Mouse (Mus musculus): ENCODE measurements at regions not wholly inside any gene's neighbourhood (a gene's known extent, or its start where the extent isn't known, plus 50 kb on each side); places are given as distances from the start of the nearest gene placed in this dataset.

DNA sequence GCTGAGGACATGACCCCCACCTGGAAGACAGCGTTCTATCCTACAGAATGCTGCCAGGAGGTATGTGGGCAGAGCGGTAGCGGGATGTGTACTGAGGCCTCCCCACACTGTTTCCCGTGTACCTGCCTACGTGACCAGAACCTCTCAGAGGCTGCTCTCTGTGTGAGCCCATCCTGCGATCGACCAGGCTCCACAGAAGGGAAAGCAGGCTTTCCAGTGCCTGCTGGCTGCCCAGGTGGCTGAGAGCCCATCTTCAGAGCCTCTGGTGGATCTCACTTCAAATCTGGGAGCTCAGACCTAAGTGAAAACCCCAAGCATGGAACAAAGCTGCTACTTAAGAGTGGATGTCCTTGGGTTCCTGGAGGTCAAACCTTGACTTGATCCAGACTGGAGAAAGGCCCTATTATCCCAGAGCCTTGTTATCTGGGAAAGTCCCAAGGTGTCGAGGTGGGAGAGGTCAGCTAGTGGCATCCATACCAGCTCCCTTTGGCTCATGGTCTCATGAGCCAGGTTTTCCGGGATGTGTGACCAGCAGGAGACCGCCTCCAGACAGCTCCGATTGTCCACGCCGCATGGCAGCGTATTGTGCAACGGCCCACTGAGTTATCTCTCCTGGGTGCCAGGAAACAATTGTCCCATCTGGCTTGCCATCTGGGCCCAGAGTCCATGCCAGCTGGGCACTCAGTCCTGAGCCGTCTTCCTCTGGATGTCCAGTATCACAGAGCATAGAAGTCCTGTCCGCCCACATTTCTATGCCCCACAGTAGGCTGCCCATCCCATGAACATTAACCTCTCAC lies 303.5 kb upstream of the Dio3 start:
- no peak for TF ChIP-seq EP300 (optimal IDR thresholded peaks at IDR 0.05)
- no peak for TF ChIP-seq CTCF (IDR thresholded peaks at IDR 0.05; ENCODE audit: low read depth)
- H3K27me3 ChIP-seq (ENCODE audit: control insufficient read depth, insufficient read depth, low read length) = no peaks in the 10 kb centered on the region
- no peak overlapping the region for H3K4me3 ChIP-seq (ENCODE audit: low read depth, low read length)
- no peak for DNase-seq (ENCODE audit: low spot score)
- H3K36me3 ChIP-seq (ENCODE audit: control insufficient read depth, insufficient read depth, low read length) = no peaks in the 10 kb centered on the region
- H3K27ac ChIP-seq (replicated peaks) = no peak overlapping the region
- WGBS = 86% methylated on average over 17 of the region's 17 CpGs
- no peak overlapping the region for H3K9ac ChIP-seq (ENCODE audit: low read length)
- H3K4me2 ChIP-seq (replicated peaks; ENCODE audit: low read depth) = no peak overlapping the region
- no peak for ATAC-seq (ENCODE audit: low FRiP score, low TSS enrichment)
- H3K4me1 ChIP-seq (replicated peaks; ENCODE audit: control insufficient read depth, insufficient read depth) = no peaks in the 10 kb centered on the region
- no peaks in the 10 kb centered on the region for H3K9me3 ChIP-seq (ENCODE audit: control insufficient read depth, low read length)

DNA sequence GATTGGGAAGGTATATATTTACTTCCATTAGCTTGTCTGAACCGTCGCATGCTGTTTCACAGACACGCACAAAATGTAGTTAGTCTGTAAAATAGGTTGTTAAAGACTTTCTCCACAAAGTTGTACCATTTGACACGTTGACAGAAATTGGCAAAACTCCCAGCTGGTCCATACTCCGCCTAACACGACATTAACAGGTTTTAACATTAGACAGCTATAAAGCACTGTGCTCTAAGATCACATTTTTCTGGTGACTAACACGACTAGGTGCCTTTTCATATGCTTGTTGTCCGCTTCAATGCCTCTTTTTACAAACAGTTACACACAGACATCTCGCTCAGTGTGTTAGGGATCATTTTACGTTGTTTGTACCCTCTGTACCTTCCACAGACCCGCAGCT lies 294.2 kb upstream of the Dio3 start:
- Histone ChIP-seq H3K36me3 (ENCODE audit: control insufficient read depth, insufficient read depth, low read length) (no peaks in the 10 kb centered on the region), H3K27ac (replicated peaks) (no peak overlapping the region), H3K4me2 (replicated peaks; ENCODE audit: low read depth) (no peak overlapping the region), H3K9me3 (ENCODE audit: control insufficient read depth, low read length) (no peaks in the 10 kb centered on the region), H3K4me1 (replicated peaks; ENCODE audit: control insufficient read depth, insufficient read depth) (no peaks in the 10 kb centered on the region), H3K4me3 (ENCODE audit: low read depth, low read length) (no peak overlapping the region), H3K9ac (ENCODE audit: low read length) (no peak overlapping the region), H3K27me3 (ENCODE audit: control insufficient read depth, insufficient read depth, low read length) (no peaks in the 10 kb centered on the region)
- no peak for TF ChIP-seq CTCF (IDR thresholded peaks at IDR 0.05; ENCODE audit: low read depth)
- TF ChIP-seq EP300 (optimal IDR thresholded peaks at IDR 0.05) = no peak
- DNase-seq (ENCODE audit: low spot score) = no peak
- WGBS = 65% methylated on average over 11 of the region's 11 CpGs
- ATAC-seq (ENCODE audit: low FRiP score, low TSS enrichment) = no peak

DNA sequence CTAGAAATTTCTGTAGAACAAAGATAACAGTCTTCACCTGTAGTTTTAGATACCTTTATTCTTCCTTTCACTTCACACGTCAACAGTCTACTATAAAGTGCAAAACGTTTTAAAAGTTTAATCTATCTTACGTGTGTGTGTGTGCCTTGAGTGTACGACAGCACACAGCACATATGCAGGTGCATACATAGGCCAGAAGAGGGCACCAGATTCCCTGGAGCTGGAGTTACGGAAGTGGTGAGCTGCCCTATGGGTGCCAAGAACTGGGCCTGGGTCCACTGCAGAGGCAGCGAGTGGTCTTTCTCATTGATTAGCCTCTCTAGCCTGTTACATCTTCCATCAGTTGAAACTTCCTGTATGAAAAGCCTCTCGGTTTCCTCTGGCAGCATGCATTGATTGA lies 285.5 kb upstream of the Dio3 start:
- Histone ChIP-seq H3K4me2 (replicated peaks; ENCODE audit: low read depth) (no peak overlapping the region), H3K4me1 (replicated peaks; ENCODE audit: control insufficient read depth, insufficient read depth) (no peaks in the 10 kb centered on the region), H3K27me3 (ENCODE audit: control insufficient read depth, insufficient read depth, low read length) (no peaks in the 10 kb centered on the region), H3K9ac (ENCODE audit: low read length) (no peak overlapping the region), H3K36me3 (ENCODE audit: control insufficient read depth, insufficient read depth, low read length) (no peaks in the 10 kb centered on the region), H3K27ac (replicated peaks) (no peak overlapping the region), H3K9me3 (ENCODE audit: control insufficient read depth, low read length) (0 out of 2 replicates have a peak, but pooled peaks cover 5% of the 10 kb centered on the region), H3K4me3 (ENCODE audit: low read depth, low read length) (no peak overlapping the region)
- DNase-seq (ENCODE audit: low spot score) = no peak
- WGBS = 92% methylated on average over 7 of the region's 7 CpGs
- ATAC-seq (ENCODE audit: low FRiP score, low TSS enrichment) = no peak
- TF ChIP-seq CTCF (IDR thresholded peaks at IDR 0.05; ENCODE audit: low read depth) (0 out of 2 replicates have a peak, but pooled peaks have one; percentile 13), EP300 (optimal IDR thresholded peaks at IDR 0.05) (no peak)

DNA sequence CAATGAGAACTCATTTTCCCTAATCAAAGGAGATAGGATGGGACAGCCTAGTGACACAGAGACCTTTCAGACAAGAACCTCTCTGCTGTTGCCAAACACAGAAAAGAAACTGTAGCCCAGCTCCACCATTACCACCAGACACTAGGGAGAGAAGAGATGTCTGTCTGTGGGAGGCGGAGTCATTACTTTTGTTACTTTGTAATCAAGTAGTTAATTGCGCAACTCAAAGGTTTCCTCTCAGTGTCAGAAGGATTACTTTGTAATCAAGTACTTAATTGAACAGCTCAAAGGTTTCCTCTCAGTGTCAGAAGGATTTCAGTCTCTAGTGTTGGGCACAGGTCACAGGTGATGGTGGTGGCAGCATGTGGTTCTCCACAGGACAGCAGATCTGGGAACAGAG lies 276.2 kb upstream of the Dio3 start:
- 95% methylated on average over 2 of the region's 2 CpGs for WGBS
- no peak overlapping the region for H3K4me2 ChIP-seq (replicated peaks; ENCODE audit: low read depth)
- H3K9me3 ChIP-seq (ENCODE audit: control insufficient read depth, low read length) = no peaks in the 10 kb centered on the region
- no peak overlapping the region for H3K4me3 ChIP-seq (ENCODE audit: low read depth, low read length)
- no peaks in the 10 kb centered on the region for H3K4me1 ChIP-seq (replicated peaks; ENCODE audit: control insufficient read depth, insufficient read depth)
- H3K27me3 ChIP-seq (ENCODE audit: control insufficient read depth, insufficient read depth, low read length) = no peaks in the 10 kb centered on the region
- H3K36me3 ChIP-seq (ENCODE audit: control insufficient read depth, insufficient read depth, low read length) = no peaks in the 10 kb centered on the region
- DNase-seq (ENCODE audit: low spot score) = no peak
- no peak for ATAC-seq (ENCODE audit: low FRiP score, low TSS enrichment)
- H3K9ac ChIP-seq (ENCODE audit: low read length) = no peak overlapping the region
- no peak overlapping the region for H3K27ac ChIP-seq (replicated peaks)
- TF ChIP-seq EP300 (optimal IDR thresholded peaks at IDR 0.05) (no peak), CTCF (IDR thresholded peaks at IDR 0.05; ENCODE audit: low read depth) (no peak)

DNA sequence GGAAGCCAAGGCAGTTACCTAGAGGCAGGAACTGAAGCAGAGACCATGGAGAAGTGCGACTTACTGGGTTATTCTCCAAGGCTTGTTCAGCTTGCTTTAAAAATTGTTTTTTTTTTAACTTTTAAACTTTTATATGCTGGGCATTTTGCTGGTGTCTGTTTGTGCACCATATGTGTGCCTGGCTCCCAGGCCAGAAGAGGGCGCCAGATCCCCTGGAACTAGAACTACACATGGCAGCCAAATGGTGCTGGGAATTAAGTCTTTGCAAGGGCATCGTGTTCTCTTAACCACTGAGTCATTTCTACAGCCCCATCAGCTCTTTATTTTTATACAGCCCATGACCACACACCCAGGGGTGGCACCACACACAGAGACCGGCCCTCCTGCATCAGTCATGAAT lies 269.7 kb upstream of the Dio3 start:
- H3K4me3 ChIP-seq (ENCODE audit: low read depth, low read length) = no peak overlapping the region
- H3K9ac ChIP-seq (ENCODE audit: low read length) = no peak overlapping the region
- no peaks in the 10 kb centered on the region for H3K36me3 ChIP-seq (ENCODE audit: control insufficient read depth, insufficient read depth, low read length)
- H3K4me1 ChIP-seq (replicated peaks; ENCODE audit: control insufficient read depth, insufficient read depth) = no peaks in the 10 kb centered on the region
- ATAC-seq (ENCODE audit: low FRiP score, low TSS enrichment) = no peak
- no peak overlapping the region for H3K4me2 ChIP-seq (replicated peaks; ENCODE audit: low read depth)
- TF ChIP-seq CTCF (IDR thresholded peaks at IDR 0.05; ENCODE audit: low read depth) (peak; percentile 58), EP300 (optimal IDR thresholded peaks at IDR 0.05) (no peak)
- no peaks in the 10 kb centered on the region for H3K27me3 ChIP-seq (ENCODE audit: control insufficient read depth, insufficient read depth, low read length)
- DNase-seq (ENCODE audit: low spot score) = no peak
- 55% methylated on average over 4 of the region's 4 CpGs for WGBS
- H3K9me3 ChIP-seq (ENCODE audit: control insufficient read depth, low read length) = no peaks in the 10 kb centered on the region
- no peak overlapping the region for H3K27ac ChIP-seq (replicated peaks)

Measured in stomach, postnatal 0 days (tissue).